Mouse (Mus musculus) midbrain, embryonic 15.5 days (tissue): ENCODE results near the gene Myrfl. TPM values are rescaled to one million over a fixed set of nuclear protein-coding genes. Genes with fewer than 3 reads are reported as not detected.

ENCODE experiments used
- ATAC-seq: fragments of 200-750 bp; cut with Nextera tagmentation; replicated peaks from 2 replicates; pipeline ENCODE4 v1.8.0; 2017; ENCODE audit warnings: moderate TSS enrichment
- H3K27ac ChIP-seq: fragments of 300-500 bp; sonication (generic); 2 replicates; pipeline ENCODE4 v1.5.1; 2015; ENCODE audit warnings: mild to moderate bottlenecking, inconsistent platforms
- H3K27me3 ChIP-seq: fragments of 300-500 bp; sonication (generic); replicated peaks from 2 replicates; pipeline ENCODE4 v1.6.1; 2015; ENCODE audit warnings: inconsistent platforms
- H3K36me3 ChIP-seq: fragments of 300-500 bp; sonication (generic); replicated peaks from 2 replicates; pipeline ENCODE4 v1.6.1; 2015; ENCODE audit warnings: inconsistent platforms
- H3K4me1 ChIP-seq: fragments of 300-500 bp; sonication (generic); 2 replicates; pipeline ENCODE4 v1.6.1; 2015; ENCODE audit warnings: inconsistent platforms
- H3K4me2 ChIP-seq: fragments of 300-500 bp; sonication (generic); 2 replicates; pipeline ENCODE4 v1.6.1; 2015; ENCODE audit warnings: inconsistent platforms, mild to moderate bottlenecking, moderate library complexity
- H3K4me3 ChIP-seq: fragments of 300-500 bp; sonication (generic); 2 replicates; pipeline ENCODE4 v1.5.1; 2015; ENCODE audit warnings: mild to moderate bottlenecking, inconsistent platforms
- H3K9ac ChIP-seq: fragments of 300-500 bp; sonication (generic); 2 replicates; pipeline ENCODE4 v1.6.1; 2015; ENCODE audit warnings: mild to moderate bottlenecking, inconsistent platforms
- H3K9me3 ChIP-seq: fragments of 300-500 bp; sonication (generic); 2 replicates; pipeline ENCODE4 v1.6.1; 2016; ENCODE audit warnings: inconsistent platforms
- WGBS: fragments of 180-500 bp; shearing (Covaris S2); methylation state at CpG from one replicate; pipeline ENCODE4 v1.1.7; 2015; ENCODE audit warnings: mixed read lengths; 5-methylcytosine and 5-hydroxymethylcytosine counted together
- polyA plus RNA-seq: library from polyadenylated mRNA; unstranded; fragments of >200 nt; fragmentation: Nextera tagmentation; extraction: Ambion mirVana; gene quantifications from 2 replicates; pipeline ENCODE4 v1.2.1, GENCODE M21; 2015

The Myrfl gene
- polyA plus RNA-seq, 1 experiment from 2014 or later: 0.10 TPM

DNA sequence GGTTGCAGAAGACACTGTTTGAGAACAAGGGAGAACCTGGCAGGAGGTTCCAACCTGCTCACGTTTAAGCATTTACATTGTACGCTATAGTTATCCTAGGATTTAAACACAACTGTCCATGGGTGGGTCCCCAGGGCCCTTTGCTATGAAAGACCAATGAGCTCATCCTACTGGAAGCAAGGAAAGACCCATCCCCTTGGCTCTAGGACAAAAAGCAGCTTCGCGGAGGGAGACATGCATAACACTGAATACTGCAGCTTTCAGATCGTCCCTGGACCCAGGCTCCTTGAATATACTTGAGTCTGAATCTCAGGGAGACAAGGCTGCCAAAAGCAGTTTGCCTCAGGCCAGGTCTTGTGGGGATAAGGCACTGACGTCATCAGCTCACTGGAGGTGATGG is 130.2 kb downstream of the Myrfl start:
- Histone ChIP-seq H3K27ac (no peak overlapping the region), H3K4me1 (0 out of 2 replicates have a peak, but pooled peaks cover under 1% of the 10 kb centered on the region)
- 81% methylated on average over 6 of the region's 6 CpGs for WGBS

DNA sequence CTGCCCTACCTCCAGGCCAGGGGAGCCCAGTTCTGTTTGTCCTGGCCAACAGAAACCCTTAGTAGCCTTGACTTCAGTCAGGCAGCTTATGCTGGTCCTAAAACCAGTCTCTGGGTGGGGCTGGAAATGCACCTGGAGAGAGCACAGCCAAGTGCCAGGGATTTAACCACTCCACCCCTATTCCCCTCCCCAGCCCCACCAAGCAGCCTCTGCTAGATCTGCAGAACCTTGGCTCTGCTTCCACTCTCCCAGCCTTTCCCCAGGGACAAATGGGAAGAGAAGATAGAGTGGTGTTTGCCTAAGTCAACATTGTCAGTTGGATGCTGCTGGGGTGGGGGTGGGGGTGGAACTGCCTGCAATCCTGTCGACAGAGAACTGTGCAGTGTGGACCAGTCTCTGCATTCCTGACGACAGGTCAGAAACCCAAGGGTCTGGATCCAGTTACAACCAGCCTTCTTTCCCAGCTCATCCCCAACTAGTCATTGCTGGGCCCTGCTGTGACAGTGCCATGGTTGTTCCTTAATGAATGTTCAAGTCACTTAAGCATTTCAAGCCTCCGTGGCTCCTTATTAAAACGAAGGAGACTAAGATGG is 135.1 kb downstream of the Myrfl start:
- Histone ChIP-seq H3K9ac (no peak overlapping the region), H3K27me3 (no peaks in the 10 kb centered on the region), H3K27ac (peak overlapping the region; percentile 39; the same call in 1 of the 2 replicates), H3K4me1 (peaks cover 5% of the 10 kb centered on the region; the same call in 1 of the 2 replicates), H3K9me3 (no peaks in the 10 kb centered on the region), H3K4me2 (no peak overlapping the region), H3K36me3 (no peaks in the 10 kb centered on the region), H3K4me3 (no peak overlapping the region)
- 75% methylated on average over 4 of the region's 4 CpGs for WGBS
- 0 out of 2 replicates have a peak, but pooled peaks have one; percentile 20 for ATAC-seq

More for the DNA sequence above, 130.2 kb downstream of the Myrfl start:
- Histone ChIP-seq H3K27me3 (no peaks in the 10 kb centered on the region), H3K36me3 (no peaks in the 10 kb centered on the region), H3K4me2 (no peak overlapping the region), H3K9ac (no peak overlapping the region), H3K4me3 (no peak overlapping the region), H3K9me3 (no peaks in the 10 kb centered on the region)
- no peak for ATAC-seq

DNA sequence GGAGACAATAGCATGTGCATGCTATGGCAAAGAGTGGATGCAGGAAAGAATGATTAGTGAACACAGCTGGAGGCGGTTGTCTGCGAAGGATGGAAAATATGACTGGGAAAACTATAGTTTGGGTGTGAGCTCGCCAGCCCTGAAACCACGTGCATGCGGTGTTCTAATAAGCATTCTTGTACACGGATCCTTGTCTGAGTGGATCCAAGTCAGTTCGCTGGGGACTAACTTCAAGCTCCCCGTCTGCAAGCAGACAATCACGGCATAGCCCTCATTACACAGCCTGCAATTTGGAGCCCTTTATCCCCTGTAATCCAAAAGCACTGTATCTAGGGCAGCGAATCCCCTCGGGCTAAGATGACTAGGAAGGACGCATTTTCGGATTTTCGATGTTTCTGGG is 136.2 kb downstream of the Myrfl start:
- no peaks in the 10 kb centered on the region for H3K36me3 ChIP-seq
- peak; percentile 72; the same call in 1 of the 2 replicates for ATAC-seq
- H3K4me2 ChIP-seq: peak overlapping the region; percentile 23
- H3K4me1 ChIP-seq: peaks cover 11% of the 10 kb centered on the region
- no peaks in the 10 kb centered on the region for H3K9me3 ChIP-seq
- H3K4me3 ChIP-seq: no peak overlapping the region
- H3K27ac ChIP-seq: peak overlapping the region; percentile 39
- no peaks in the 10 kb centered on the region for H3K27me3 ChIP-seq
- WGBS: 62% methylated on average over 14 of the region's 14 CpGs
- H3K9ac ChIP-seq: no peak overlapping the region

DNA sequence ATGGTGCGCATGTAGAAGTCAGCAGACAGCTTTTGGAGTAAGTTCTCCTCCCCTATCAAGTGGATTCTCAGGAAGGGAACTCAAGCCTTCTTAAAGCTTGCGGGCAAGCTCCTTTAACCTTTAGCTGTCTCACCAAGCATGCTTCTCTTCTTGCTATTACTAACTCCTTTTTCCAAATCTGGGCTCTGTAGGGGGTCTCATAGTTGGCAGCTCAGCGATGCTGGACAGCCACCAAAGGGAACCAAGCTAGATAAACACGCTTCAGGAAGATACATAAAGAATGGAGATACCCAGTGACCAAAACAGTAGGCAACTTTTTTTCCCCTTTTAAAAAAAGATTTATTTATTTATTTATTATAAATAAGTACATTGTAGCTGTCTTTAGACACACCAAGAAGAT is 136.9 kb downstream of the Myrfl start:
- WGBS: 88% methylated on average over 4 of the region's 4 CpGs
- Histone ChIP-seq H3K27me3 (no peaks in the 10 kb centered on the region), H3K4me1 (peaks cover 11% of the 10 kb centered on the region), H3K4me3 (no peak overlapping the region), H3K9ac (no peak overlapping the region), H3K4me2 (no peak overlapping the region), H3K36me3 (no peaks in the 10 kb centered on the region), H3K9me3 (no peaks in the 10 kb centered on the region), H3K27ac (no peak overlapping the region)
- ATAC-seq: no peak

DNA sequence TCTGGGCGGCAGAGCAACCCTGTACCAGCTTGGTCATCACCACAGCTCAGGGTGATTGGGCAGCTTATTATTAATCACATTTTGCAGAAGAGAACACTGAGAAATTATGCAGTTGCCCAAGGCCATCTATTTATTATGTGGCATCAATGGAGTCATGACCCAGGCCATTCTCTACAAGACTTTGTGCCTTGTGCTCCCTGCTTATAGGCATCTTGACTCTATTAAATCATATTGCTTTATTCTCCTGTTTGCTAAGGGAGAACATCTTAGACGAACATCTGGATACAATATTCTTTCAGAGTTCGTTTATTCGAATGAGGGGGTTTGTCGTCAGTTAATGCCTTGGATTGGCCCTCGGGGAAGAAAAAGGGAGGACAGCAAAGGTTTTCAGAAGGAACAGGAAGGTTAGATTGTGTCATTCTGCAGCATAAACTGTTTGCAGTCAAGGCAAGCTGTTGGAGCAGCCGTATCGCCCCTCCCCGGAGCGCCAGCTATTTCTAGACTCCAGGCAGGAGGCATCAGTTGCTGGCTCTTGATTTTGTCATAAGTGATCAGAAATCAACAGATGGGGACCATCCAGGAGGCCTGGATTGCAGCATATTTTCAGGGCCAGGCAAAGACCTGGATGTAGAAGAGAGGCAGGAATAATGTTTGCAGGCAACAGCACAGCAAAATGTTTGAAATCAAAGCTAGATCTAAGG is 140.7 kb downstream of the Myrfl start:
- no peaks in the 10 kb centered on the region for H3K9me3 ChIP-seq
- H3K27me3 ChIP-seq: no peaks in the 10 kb centered on the region
- no peak overlapping the region for H3K9ac ChIP-seq
- no peak overlapping the region for H3K4me3 ChIP-seq
- H3K27ac ChIP-seq: no peak overlapping the region
- peaks cover 11% of the 10 kb centered on the region for H3K4me1 ChIP-seq
- H3K4me2 ChIP-seq: no peak overlapping the region
- ATAC-seq: no peak
- 77% methylated on average over 10 of the region's 10 CpGs for WGBS
- no peaks in the 10 kb centered on the region for H3K36me3 ChIP-seq

DNA sequence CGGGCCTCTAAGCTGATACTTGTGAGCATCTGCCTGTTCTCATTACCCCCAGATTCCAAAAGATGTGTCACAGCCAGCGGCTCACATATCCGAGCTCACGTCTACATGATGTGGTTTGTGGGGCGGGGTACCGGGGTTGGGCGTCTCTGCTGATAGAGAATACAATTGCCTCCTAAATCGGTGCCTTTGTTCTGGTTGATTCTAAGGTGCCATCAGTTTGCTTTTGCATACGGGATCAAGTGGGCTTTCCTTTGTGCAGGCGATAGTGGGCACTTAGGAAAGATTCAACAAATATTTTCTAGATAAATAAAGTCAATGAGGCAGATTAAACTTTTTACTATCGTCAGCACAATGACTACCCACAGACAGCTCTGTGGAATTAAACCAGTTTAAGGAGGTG is 141.8 kb downstream of the Myrfl start:
- no peak overlapping the region for H3K9ac ChIP-seq
- H3K4me3 ChIP-seq: no peak overlapping the region
- 89% methylated on average over 11 of the region's 11 CpGs for WGBS
- peaks cover 6% of the 10 kb centered on the region; the same call in 1 of the 2 replicates for H3K4me1 ChIP-seq
- ATAC-seq: no peak
- H3K27ac ChIP-seq: no peak overlapping the region
- H3K4me2 ChIP-seq: no peak overlapping the region
- no peaks in the 10 kb centered on the region for H3K36me3 ChIP-seq
- no peaks in the 10 kb centered on the region for H3K9me3 ChIP-seq
- no peaks in the 10 kb centered on the region for H3K27me3 ChIP-seq

DNA sequence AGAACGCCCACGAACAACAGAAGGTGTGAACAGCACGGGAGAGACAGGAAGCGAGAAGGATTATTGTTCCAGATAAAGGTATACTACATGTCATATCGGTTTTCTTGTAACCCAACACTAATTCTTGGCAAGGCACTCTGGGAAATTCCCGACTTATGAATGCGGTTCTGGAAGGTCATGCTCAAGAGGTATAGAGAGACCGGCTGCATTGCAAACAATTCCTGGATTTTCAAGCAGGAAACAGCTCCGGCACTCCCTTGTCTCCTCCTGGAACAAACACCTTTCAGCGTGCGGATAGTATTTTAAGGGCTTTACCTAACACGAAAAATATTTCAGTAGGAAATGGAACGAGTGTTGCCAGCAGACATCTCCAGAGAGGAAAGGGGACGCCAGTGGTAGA is 145.8 kb downstream of the Myrfl start:
- Histone ChIP-seq H3K4me1 (peaks cover 2% of the 10 kb centered on the region; the same call in 1 of the 2 replicates), H3K4me3 (no peak overlapping the region), H3K27me3 (no peaks in the 10 kb centered on the region), H3K27ac (no peak overlapping the region), H3K4me2 (no peak overlapping the region), H3K9me3 (no peaks in the 10 kb centered on the region), H3K36me3 (no peaks in the 10 kb centered on the region), H3K9ac (no peak overlapping the region)
- ATAC-seq: no peak
- WGBS: 86% methylated on average over 14 of the region's 14 CpGs

DNA sequence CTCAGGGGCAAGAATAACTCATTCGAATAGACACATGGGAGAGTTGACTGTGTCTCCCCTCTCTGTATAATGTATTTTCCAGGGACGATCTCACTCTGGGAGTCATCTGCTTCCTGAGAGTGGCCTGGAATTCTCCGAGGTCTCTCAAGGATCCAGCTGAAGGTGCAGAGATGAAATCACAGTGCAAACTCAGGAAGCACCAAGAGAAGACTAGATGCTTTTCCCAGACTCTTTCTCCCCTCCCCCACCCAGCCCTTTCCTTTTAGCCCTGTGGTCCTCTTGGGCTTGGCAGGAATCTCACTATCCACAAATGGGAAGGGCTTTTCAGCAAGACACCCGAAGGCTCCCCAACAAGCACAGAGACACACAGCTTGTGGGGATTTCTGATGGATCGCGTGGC is 146.7 kb downstream of the Myrfl start:
- no peak overlapping the region for H3K9ac ChIP-seq
- H3K36me3 ChIP-seq: no peaks in the 10 kb centered on the region
- no peak overlapping the region for H3K4me2 ChIP-seq
- no peaks in the 10 kb centered on the region for H3K9me3 ChIP-seq
- no peak overlapping the region for H3K4me3 ChIP-seq
- no peaks in the 10 kb centered on the region for H3K27me3 ChIP-seq
- 82% methylated on average over 6 of the region's 6 CpGs for WGBS
- H3K4me1 ChIP-seq: no peaks in the 10 kb centered on the region
- no peak for ATAC-seq
- H3K27ac ChIP-seq: no peak overlapping the region

DNA sequence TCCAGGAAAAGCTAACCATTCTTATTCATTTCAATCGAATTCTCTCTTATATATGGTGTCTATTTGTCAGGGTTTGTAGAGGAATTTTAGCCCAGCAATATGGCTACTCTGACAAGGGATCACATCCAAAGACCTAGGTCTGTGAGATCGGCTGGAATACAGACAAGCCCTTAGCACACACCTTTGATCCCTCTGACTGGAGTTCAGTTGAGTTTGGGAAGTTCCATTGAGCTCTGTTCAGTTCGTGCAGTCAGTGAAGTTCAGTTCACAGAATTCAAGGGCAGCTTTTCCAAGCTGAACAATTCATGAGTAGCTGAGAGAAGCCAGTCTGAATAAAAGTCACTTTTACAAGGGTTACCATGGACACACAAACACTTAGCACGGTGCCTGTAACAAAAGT is 148.0 kb downstream of the Myrfl start:
- Histone ChIP-seq H3K4me1 (no peaks in the 10 kb centered on the region), H3K27me3 (no peaks in the 10 kb centered on the region), H3K36me3 (no peaks in the 10 kb centered on the region), H3K4me2 (no peak overlapping the region), H3K9ac (no peak overlapping the region), H3K27ac (no peak overlapping the region), H3K4me3 (no peak overlapping the region), H3K9me3 (no peaks in the 10 kb centered on the region)
- 78% methylated on average over 4 of the region's 4 CpGs for WGBS
- no peak for ATAC-seq

DNA sequence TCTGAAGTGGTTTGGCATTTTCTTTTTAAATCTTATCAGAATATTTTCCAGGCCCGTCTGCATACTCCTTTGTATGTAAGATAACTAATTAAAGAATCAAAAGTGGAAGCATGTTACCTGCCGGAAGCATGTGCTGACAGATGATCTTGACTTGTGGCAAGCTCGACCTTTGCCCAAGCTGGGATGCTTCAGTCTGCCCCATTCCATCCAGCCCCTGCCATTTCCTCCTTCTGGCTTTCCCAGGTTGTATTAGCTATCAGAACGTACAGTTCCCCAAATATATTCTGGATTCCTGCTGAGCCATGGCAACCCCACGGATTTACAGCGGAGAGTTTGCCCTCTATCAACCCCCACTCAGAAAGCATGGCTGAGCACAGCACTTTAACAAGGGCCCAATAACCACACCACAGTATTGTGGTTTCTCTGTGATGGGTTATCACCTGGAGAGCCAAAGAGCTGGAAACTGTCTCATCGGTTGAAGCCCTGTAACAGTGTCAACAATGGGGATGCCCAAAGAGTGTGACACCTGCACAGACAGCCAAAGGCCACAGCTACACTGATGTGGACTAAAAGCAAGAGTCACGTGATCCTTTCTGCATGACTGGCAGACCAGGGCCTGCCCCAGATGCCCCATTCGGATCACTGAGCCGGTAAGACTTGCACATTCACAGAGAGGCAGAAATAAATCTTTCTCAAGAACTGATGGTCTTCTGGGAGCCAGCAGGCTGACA is 150.3 kb downstream of the Myrfl start:
- H3K27ac ChIP-seq: no peak overlapping the region

DNA sequence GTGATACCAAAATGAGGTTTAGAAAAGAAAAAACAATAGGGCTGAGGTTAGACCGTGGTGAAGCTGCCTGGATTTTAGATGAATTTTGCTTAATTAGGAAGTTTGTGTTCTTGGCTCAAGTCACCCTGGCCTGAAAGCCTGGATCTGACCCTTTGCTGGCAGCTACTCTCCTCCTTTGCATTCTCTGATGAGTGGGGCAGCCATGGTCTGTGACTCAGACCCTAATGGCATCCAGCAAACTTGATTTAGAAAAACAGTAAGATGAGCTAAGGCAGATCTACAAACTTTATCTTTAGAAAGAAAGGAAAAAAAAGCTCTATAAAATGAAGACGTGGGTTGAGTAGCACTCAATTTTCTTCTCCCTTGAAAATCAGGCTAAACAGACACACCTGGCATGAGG is 154.0 kb downstream of the Myrfl start:
- Histone ChIP-seq H3K9ac (no peak overlapping the region), H3K27ac (no peak overlapping the region), H3K36me3 (no peaks in the 10 kb centered on the region), H3K4me2 (no peak overlapping the region), H3K27me3 (no peaks in the 10 kb centered on the region), H3K9me3 (no peaks in the 10 kb centered on the region), H3K4me3 (no peak overlapping the region), H3K4me1 (no peaks in the 10 kb centered on the region)
- ATAC-seq: no peak
- WGBS: 86% methylated on average over 2 of the region's 2 CpGs

More for the DNA sequence above, 150.3 kb downstream of the Myrfl start:
- WGBS: 65% methylated on average over 10 of the region's 10 CpGs
- Histone ChIP-seq H3K9ac (no peak overlapping the region), H3K4me1 (no peaks in the 10 kb centered on the region), H3K4me3 (no peak overlapping the region), H3K4me2 (no peak overlapping the region), H3K27me3 (no peaks in the 10 kb centered on the region), H3K36me3 (no peaks in the 10 kb centered on the region), H3K9me3 (no peaks in the 10 kb centered on the region)
- no peak for ATAC-seq

DNA sequence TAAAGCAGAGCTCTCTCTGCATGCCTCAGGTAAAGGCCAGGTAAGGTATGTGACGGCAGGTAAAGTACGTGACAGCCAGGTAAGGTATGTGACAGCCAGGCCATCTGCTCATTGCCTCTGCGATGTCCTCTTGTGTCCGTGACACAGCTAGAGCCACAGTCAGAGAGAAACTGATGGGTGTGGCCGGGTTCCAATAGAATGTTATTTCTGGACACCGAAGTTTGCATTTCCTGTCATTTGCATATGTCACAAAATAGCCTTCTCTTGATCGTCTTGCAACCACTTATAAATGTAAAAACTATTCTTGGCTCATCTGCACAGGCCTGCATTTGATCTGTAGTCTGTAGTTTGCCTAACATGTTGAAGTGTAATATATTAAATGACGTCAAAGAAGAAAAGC is 154.5 kb downstream of the Myrfl start:
- Histone ChIP-seq H3K4me1 (no peaks in the 10 kb centered on the region), H3K4me3 (no peak overlapping the region), H3K9ac (no peak overlapping the region), H3K27ac (no peak overlapping the region), H3K9me3 (no peaks in the 10 kb centered on the region), H3K27me3 (no peaks in the 10 kb centered on the region), H3K36me3 (no peaks in the 10 kb centered on the region), H3K4me2 (no peak overlapping the region)
- ATAC-seq: no peak
- WGBS: 96% methylated on average over 8 of the region's 8 CpGs
